Mouse (Mus musculus): ENCODE data around the gene Rxrg.

GRCm38 (mm10) chr1:167661123-167661522 is 62.9 kb downstream of the Rxrg start:
- TF ChIP-seq GATA1 (IDR thresholded peaks at IDR 0.05; ENCODE audit: borderline replicate concordance, low read length) (no peak), FLI1 (IDR thresholded peaks at IDR 0.05; ENCODE audit: low read length) (no peak)
